Mouse (Mus musculus): ENCODE data around the gene Btnl2.

DNA sequence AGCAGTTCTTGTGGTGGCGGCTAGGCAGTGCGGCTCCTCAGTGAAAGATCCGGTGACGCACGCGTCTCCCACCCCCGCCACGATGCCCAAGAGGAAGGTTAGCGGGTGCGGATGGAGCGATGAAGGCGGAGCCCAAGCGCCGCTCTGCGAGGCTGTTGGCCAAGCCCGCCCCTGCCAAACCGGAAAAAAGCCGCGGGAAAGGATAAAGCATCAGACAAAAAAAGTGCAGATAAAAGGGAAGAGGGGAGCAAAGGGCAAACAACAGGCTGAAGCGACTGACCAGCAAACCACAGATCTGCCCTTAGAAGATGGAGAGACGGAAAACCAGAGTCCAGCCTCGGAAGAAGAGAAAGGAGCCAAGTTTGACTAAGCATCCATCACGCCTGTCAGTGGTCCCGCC lies 37.7 kb downstream of the Btnl2 start:
- TF ChIP-seq CTCF (IDR thresholded peaks at IDR 0.05; ENCODE audit: extremely low read depth, insufficient read depth, low read length) (no peak), POLR2A (IDR thresholded peaks at IDR 0.05; ENCODE audit: extremely low read depth, insufficient read depth, low read length) (no peak)

Data from cortical plate, adult 2 months (tissue).